Mouse (Mus musculus) brown adipose tissue, adult 24 weeks (tissue): ENCODE measurements at regions not wholly inside any gene's neighbourhood (a gene's known extent, or its start where the extent isn't known, plus 50 kb on each side); places are given as distances from the start of the nearest gene placed in this dataset.

Experiments
- H3K27ac ChIP-seq: fragments of 200-500 bp; replicated peaks from 2 replicates; pipeline ENCODE4 v1.5.1; 2012; ENCODE audit warnings: low read depth, mild to moderate bottlenecking, low read length
- H3K4me1 ChIP-seq: fragments of 200-500 bp; 2 replicates; pipeline ENCODE4 v1.6.1; 2012; ENCODE audit warnings: low read length, mixed read lengths; ENCODE audit not compliant: control insufficient read depth, insufficient read depth, insufficient read length
- H3K4me3 ChIP-seq: fragments of 200-500 bp; 2 replicates; pipeline ENCODE4 v1.5.1; 2012; ENCODE audit warnings: low read depth, mild to moderate bottlenecking, low read length, moderate library complexity; ENCODE audit not compliant: insufficient read depth

- no peak overlapping the region for H3K4me3 ChIP-seq
- no peaks in the 10 kb centered on the region for H3K4me1 ChIP-seq
- no peak overlapping the region for H3K27ac ChIP-seq
These were observed 404.3 kb downstream of the Cetn3 start for GRCm38 (mm10) chr13:82187196-82187595.

GRCm38 (mm10) chr13:82200739-82201138 lies 417.9 kb downstream of the Cetn3 start:
- Histone ChIP-seq H3K4me1 (no peaks in the 10 kb centered on the region), H3K27ac (no peak overlapping the region), H3K4me3 (no peak overlapping the region)

GRCm38 (mm10) chr13:82225430-82225829 lies 442.6 kb downstream of the Cetn3 start:
- Histone ChIP-seq H3K27ac (no peak overlapping the region), H3K4me3 (no peak overlapping the region), H3K4me1 (no peaks in the 10 kb centered on the region)

- no peak overlapping the region for H3K27ac ChIP-seq
- no peak overlapping the region for H3K4me3 ChIP-seq
- H3K4me1 ChIP-seq, result no peaks in the 10 kb centered on the region
These were observed 451.0 kb downstream of the Cetn3 start for GRCm38 (mm10) chr13:82233901-82234300.

GRCm38 (mm10) chr13:82246231-82246630 lies 463.4 kb downstream of the Cetn3 start:
- H3K4me1 ChIP-seq, result no peaks in the 10 kb centered on the region
- no peak overlapping the region for H3K27ac ChIP-seq
- no peak overlapping the region for H3K4me3 ChIP-seq

GRCm38 (mm10) chr13:82250361-82250760 lies 467.5 kb downstream of the Cetn3 start:
- Histone ChIP-seq H3K4me3 (no peak overlapping the region), H3K27ac (no peak overlapping the region), H3K4me1 (no peaks in the 10 kb centered on the region)

GRCm38 (mm10) chr13:82258491-82258935 lies 475.6 kb downstream of the Cetn3 start:
- H3K4me3 ChIP-seq, result no peak overlapping the region
- 0 out of 2 replicates have a peak overlapping the region, but pooled peaks have one; percentile 40 for H3K27ac ChIP-seq
- peaks cover 5% of the 10 kb centered on the region; the same call in 1 of the 2 replicates for H3K4me1 ChIP-seq

- H3K4me1 ChIP-seq, result no peaks in the 10 kb centered on the region
- no peak overlapping the region for H3K4me3 ChIP-seq
- H3K27ac ChIP-seq, result no peak overlapping the region
These were observed 481.4 kb downstream of the Cetn3 start for GRCm38 (mm10) chr13:82264236-82264635.

GRCm38 (mm10) chr13:82265170-82265569 lies 482.3 kb downstream of the Cetn3 start:
- Histone ChIP-seq H3K4me3 (no peak overlapping the region), H3K27ac (no peak overlapping the region), H3K4me1 (no peaks in the 10 kb centered on the region)

GRCm38 (mm10) chr13:82265736-82266135 lies 482.9 kb downstream of the Cetn3 start:
- Histone ChIP-seq H3K4me1 (no peaks in the 10 kb centered on the region), H3K27ac (no peak overlapping the region), H3K4me3 (no peak overlapping the region)

GRCm38 (mm10) chr13:82274733-82275132 lies 491.9 kb downstream of the Cetn3 start:
- no peak overlapping the region for H3K4me3 ChIP-seq
- H3K27ac ChIP-seq, result no peak overlapping the region
- no peaks in the 10 kb centered on the region for H3K4me1 ChIP-seq

- H3K4me3 ChIP-seq, result no peak overlapping the region
- H3K4me1 ChIP-seq, result no peaks in the 10 kb centered on the region
- no peak overlapping the region for H3K27ac ChIP-seq
These were observed 493.1 kb downstream of the Cetn3 start for GRCm38 (mm10) chr13:82276001-82276400.

GRCm38 (mm10) chr13:82280744-82281143 lies 497.9 kb downstream of the Cetn3 start:
- no peak overlapping the region for H3K4me3 ChIP-seq
- no peaks in the 10 kb centered on the region for H3K4me1 ChIP-seq
- H3K27ac ChIP-seq, result no peak overlapping the region

- no peak overlapping the region for H3K27ac ChIP-seq
- H3K4me3 ChIP-seq, result no peak overlapping the region
- H3K4me1 ChIP-seq, result no peaks in the 10 kb centered on the region
These were observed 513.0 kb downstream of the Cetn3 start for GRCm38 (mm10) chr13:82295834-82296233.

- Histone ChIP-seq H3K27ac (no peak overlapping the region), H3K4me1 (no peaks in the 10 kb centered on the region)
These were observed 521.4 kb downstream of the Cetn3 start for GRCm38 (mm10) chr13:82304227-82304626.

GRCm38 (mm10) chr13:82305076-82305475 lies 522.2 kb downstream of the Cetn3 start:
- Histone ChIP-seq H3K4me3 (no peak overlapping the region), H3K27ac (no peak overlapping the region), H3K4me1 (no peaks in the 10 kb centered on the region)

More at GRCm38 (mm10) chr13:82304227-82304626, 521.4 kb downstream of the Cetn3 start:
- H3K4me3 ChIP-seq, result no peak overlapping the region

- Histone ChIP-seq H3K27ac (no peak overlapping the region), H3K4me1 (no peaks in the 10 kb centered on the region), H3K4me3 (no peak overlapping the region)
These were observed 525.5 kb downstream of the Cetn3 start for GRCm38 (mm10) chr13:82308336-82308735.
